Mouse (Mus musculus): ENCODE data around the gene Smim11. TPM values are rescaled to one million over a fixed set of nuclear protein-coding genes. Genes with fewer than 3 reads are reported as not detected.

Smim11 gene
- polyA plus RNA-seq, 1 experiment from 2014 or later: 35.9 TPM

Other genes with a start within 250 kb of the Smim11 start
- 26.7 TPM in 2 replicates for gene Mrps6, start 243.0 kb upstream of the Smim11 start, polyA plus RNA-seq (2015; fragmentation: Nextera tagmentation; extraction: Ambion mirVana)
- gene Gm49711, start 243.0 kb upstream of the Smim11 start, polyA plus RNA-seq (2015; fragmentation: Nextera tagmentation; extraction: Ambion mirVana): not detected in 2 replicates
- 1.0 and 1.1 TPM in 2 replicates for gene Slc5a3, start 243.0 kb upstream of the Smim11 start, polyA plus RNA-seq (2015; fragmentation: Nextera tagmentation; extraction: Ambion mirVana)
- gene Kcne2, start 8.9 kb upstream of the Smim11 start, polyA plus RNA-seq (2015; fragmentation: Nextera tagmentation; extraction: Ambion mirVana): not detected in 2 replicates
- gene Fam243, start 20.2 kb downstream of the Smim11 start, polyA plus RNA-seq (2015; fragmentation: Nextera tagmentation; extraction: Ambion mirVana): not detected in 2 replicates
- gene Kcne1, start 58.2 kb downstream of the Smim11 start, polyA plus RNA-seq (2015; fragmentation: Nextera tagmentation; extraction: Ambion mirVana): not detected in 2 replicates
- gene Rcan1, start 169.6 kb downstream of the Smim11 start, polyA plus RNA-seq (2015; fragmentation: Nextera tagmentation; extraction: Ambion mirVana): 7.4 and 7.5 TPM in 2 replicates
- gene Clic6, start 184.4 kb downstream of the Smim11 start, polyA plus RNA-seq (2015; fragmentation: Nextera tagmentation; extraction: Ambion mirVana): 0.15 and 0.60 TPM in 2 replicates

All from liver, embryonic 16.5 days (tissue).